Mouse (Mus musculus): Measurements from ENCODE around the gene Smyd3. TPM values are rescaled to one million over a fixed set of nuclear protein-coding genes. Genes with fewer than 3 reads are reported as not detected.

Gene Smyd3
- polyA plus RNA-seq, 1 experiment: 2.4 TPM

DNA sequence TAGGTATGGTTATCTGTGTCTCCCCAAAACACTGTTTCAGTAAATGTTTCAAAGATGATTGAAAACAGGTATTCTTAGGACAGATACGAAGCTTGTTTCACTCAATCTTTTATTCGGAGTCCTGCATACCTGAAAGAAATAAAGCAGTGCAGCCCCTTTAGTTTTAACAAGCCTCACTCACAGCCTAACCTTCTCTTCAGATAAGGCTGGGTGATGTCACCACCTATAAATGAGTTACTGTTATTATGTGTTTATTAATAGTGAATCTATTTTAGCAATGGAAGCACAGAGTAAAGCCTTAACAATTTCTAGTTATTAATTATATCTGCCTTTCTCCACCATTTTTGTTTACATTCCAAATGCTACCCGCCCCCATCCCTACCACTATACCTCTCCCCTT is 228.1 kb downstream of the Smyd3 start:
- Histone ChIP-seq H3K27me3 (ENCODE audit: control insufficient read depth, insufficient read depth, low read length) (no peaks in the 10 kb centered on the region), H3K36me3 (ENCODE audit: control insufficient read depth, insufficient read depth, low read length) (no peaks in the 10 kb centered on the region), H3K4me1 (ENCODE audit: control insufficient read depth, insufficient read depth, low read length) (no peaks in the 10 kb centered on the region), H3K4me3 (ENCODE audit: control insufficient read depth, low read depth, low read length) (no peak overlapping the region), H3K27ac (ENCODE audit: control insufficient read depth, insufficient read depth, low read depth, low read length) (no peak overlapping the region)
- TF ChIP-seq POLR2A (IDR thresholded peaks at IDR 0.05; ENCODE audit: control insufficient read depth, low read depth, low read length) (no peak), CTCF (IDR thresholded peaks at IDR 0.05; ENCODE audit: control insufficient read depth, insufficient read depth, insufficient replicate concordance, low read depth, low read length) (no peak)

- no peaks in the 10 kb centered on the region for H3K36me3 ChIP-seq (ENCODE audit: control insufficient read depth, insufficient read depth, low read length)
- H3K4me1 ChIP-seq (ENCODE audit: control insufficient read depth, insufficient read depth, low read length): no peaks in the 10 kb centered on the region
- H3K4me3 ChIP-seq (ENCODE audit: control insufficient read depth, low read depth, low read length): no peak overlapping the region
- TF ChIP-seq POLR2A (IDR thresholded peaks at IDR 0.05; ENCODE audit: control insufficient read depth, low read depth, low read length) (no peak), CTCF (IDR thresholded peaks at IDR 0.05; ENCODE audit: control insufficient read depth, insufficient read depth, insufficient replicate concordance, low read depth, low read length) (no peak)
- H3K27ac ChIP-seq (ENCODE audit: control insufficient read depth, insufficient read depth, low read depth, low read length): no peak overlapping the region
- no peaks in the 10 kb centered on the region for H3K27me3 ChIP-seq (ENCODE audit: control insufficient read depth, insufficient read depth, low read length)
Observed at GRCm38 (mm10) chr1:179286748-179287147, 231.1 kb downstream of the Smyd3 start.

DNA sequence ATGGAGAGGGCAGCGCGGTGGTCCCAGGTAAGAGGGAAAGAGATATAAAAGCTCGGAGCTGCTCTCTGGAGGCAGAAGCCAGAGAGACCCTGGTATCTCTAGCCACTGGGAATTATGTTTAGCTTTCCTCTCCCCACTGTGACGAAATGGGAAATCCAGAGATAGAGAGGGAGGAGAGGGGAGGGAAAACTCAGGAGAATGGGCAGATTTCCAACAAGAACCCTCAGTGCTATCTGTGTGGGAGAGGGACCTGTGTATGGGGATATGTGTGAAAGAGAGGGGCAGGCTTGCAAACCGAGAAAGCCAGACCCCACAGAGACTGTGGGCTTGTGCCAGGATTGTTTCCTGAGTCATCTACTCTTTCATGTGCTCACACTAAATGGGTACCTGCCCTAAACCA is 235.0 kb downstream of the Smyd3 start:
- H3K4me3 ChIP-seq (ENCODE audit: control insufficient read depth, low read depth, low read length): no peak overlapping the region
- H3K27me3 ChIP-seq (ENCODE audit: control insufficient read depth, insufficient read depth, low read length): no peaks in the 10 kb centered on the region
- H3K4me1 ChIP-seq (ENCODE audit: control insufficient read depth, insufficient read depth, low read length): no peaks in the 10 kb centered on the region
- TF ChIP-seq POLR2A (IDR thresholded peaks at IDR 0.05; ENCODE audit: control insufficient read depth, low read depth, low read length): no peak
- no peak for TF ChIP-seq CTCF (IDR thresholded peaks at IDR 0.05; ENCODE audit: control insufficient read depth, insufficient read depth, insufficient replicate concordance, low read depth, low read length)
- no peak overlapping the region for H3K27ac ChIP-seq (ENCODE audit: control insufficient read depth, insufficient read depth, low read depth, low read length)
- H3K36me3 ChIP-seq (ENCODE audit: control insufficient read depth, insufficient read depth, low read length): no peaks in the 10 kb centered on the region

DNA sequence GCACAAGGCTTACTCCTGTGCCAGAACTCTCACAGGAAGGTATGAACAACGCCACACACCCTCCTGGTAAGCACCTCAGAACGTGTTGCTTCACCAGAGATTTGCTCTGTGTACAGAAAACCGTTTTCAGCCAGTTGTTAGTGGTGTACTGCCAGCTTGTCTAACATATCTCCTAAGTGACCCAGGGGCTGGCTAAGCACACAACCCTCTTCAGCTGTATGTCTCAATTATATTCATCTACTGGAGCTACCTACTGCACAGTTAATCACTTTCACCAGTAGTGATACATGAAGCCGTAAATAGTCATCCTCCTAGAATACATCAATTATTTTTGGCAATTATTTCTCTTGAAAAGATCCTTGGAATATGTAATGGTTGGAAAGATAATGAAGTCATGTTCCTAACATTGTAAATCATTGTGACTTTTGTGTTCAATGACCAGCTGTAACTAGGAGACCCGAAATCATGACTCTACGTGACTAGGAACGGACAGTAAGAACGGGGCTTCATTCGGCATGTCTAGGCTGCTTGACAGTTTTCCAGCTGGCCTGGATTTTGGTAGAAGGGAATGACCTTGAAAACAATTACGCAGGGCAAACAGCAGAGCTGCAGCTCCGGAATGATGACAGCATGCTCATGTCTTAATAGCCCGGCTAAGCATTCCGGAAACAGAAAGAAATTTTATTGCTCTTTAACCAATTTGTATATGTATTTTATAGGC is 236.3 kb downstream of the Smyd3 start:
- Histone ChIP-seq H3K27me3 (ENCODE audit: control insufficient read depth, insufficient read depth, low read length) (no peaks in the 10 kb centered on the region), H3K27ac (ENCODE audit: control insufficient read depth, insufficient read depth, low read depth, low read length) (no peak overlapping the region), H3K4me1 (ENCODE audit: control insufficient read depth, insufficient read depth, low read length) (no peaks in the 10 kb centered on the region), H3K4me3 (ENCODE audit: control insufficient read depth, low read depth, low read length) (no peak overlapping the region), H3K36me3 (ENCODE audit: control insufficient read depth, insufficient read depth, low read length) (no peaks in the 10 kb centered on the region)
- TF ChIP-seq CTCF (IDR thresholded peaks at IDR 0.05; ENCODE audit: control insufficient read depth, insufficient read depth, insufficient replicate concordance, low read depth, low read length): no peak
- TF ChIP-seq POLR2A (IDR thresholded peaks at IDR 0.05; ENCODE audit: control insufficient read depth, low read depth, low read length): no peak

DNA sequence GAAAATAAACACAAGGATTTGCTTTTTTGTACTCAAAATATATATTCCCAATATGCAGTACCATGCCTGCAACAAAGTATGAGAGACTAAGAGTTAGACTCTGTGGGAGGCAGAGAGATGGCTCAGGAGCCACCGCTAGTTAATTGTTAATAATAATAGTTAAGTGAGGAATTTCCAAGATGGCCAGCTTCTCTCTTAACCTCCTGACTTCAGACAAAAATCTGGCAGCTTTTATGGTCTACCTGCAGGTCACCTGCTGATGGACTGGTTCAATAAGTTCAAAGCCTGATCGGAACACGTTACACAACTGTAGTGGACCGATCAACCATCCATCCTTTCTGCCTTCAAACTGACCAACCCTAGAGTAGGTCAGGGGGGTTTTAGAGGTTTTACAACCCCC is 238.7 kb downstream of the Smyd3 start:
- Histone ChIP-seq H3K27me3 (ENCODE audit: control insufficient read depth, insufficient read depth, low read length) (no peaks in the 10 kb centered on the region), H3K4me1 (ENCODE audit: control insufficient read depth, insufficient read depth, low read length) (no peaks in the 10 kb centered on the region), H3K27ac (ENCODE audit: control insufficient read depth, insufficient read depth, low read depth, low read length) (no peak overlapping the region), H3K36me3 (ENCODE audit: control insufficient read depth, insufficient read depth, low read length) (no peaks in the 10 kb centered on the region), H3K4me3 (ENCODE audit: control insufficient read depth, low read depth, low read length) (no peak overlapping the region)
- TF ChIP-seq CTCF (IDR thresholded peaks at IDR 0.05; ENCODE audit: control insufficient read depth, insufficient read depth, insufficient replicate concordance, low read depth, low read length): no peak
- no peak for TF ChIP-seq POLR2A (IDR thresholded peaks at IDR 0.05; ENCODE audit: control insufficient read depth, low read depth, low read length)

GRCm38 (mm10) chr1:179277346-179277745 is 240.5 kb downstream of the Smyd3 start:
- Histone ChIP-seq H3K27ac (ENCODE audit: control insufficient read depth, insufficient read depth, low read depth, low read length) (no peak overlapping the region), H3K4me1 (ENCODE audit: control insufficient read depth, insufficient read depth, low read length) (no peaks in the 10 kb centered on the region), H3K36me3 (ENCODE audit: control insufficient read depth, insufficient read depth, low read length) (no peaks in the 10 kb centered on the region), H3K27me3 (ENCODE audit: control insufficient read depth, insufficient read depth, low read length) (no peaks in the 10 kb centered on the region), H3K4me3 (ENCODE audit: control insufficient read depth, low read depth, low read length) (no peak overlapping the region)
- TF ChIP-seq POLR2A (IDR thresholded peaks at IDR 0.05; ENCODE audit: control insufficient read depth, low read depth, low read length) (no peak), CTCF (IDR thresholded peaks at IDR 0.05; ENCODE audit: control insufficient read depth, insufficient read depth, insufficient replicate concordance, low read depth, low read length) (no peak)

DNA sequence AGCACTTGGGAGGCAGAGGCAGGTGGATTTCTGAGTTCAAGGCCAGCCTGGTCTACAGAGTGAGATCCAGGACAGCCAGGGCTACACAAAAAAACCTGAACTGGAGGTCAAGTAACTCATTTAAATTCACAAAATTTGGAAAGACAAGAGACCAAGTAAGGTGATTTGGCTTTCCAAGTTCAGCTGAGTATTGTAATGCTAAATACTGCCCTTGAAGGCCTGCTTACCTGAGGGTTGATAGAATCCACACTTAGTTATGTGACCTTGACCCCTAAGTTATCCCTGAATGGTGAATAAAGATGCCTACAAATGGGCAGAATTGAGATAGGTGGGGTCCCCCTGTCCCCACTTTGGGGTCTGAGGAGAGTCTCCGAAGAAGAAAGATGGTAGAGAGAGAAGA is 241.0 kb downstream of the Smyd3 start:
- H3K4me1 ChIP-seq (ENCODE audit: control insufficient read depth, insufficient read depth, low read length): no peaks in the 10 kb centered on the region
- H3K36me3 ChIP-seq (ENCODE audit: control insufficient read depth, insufficient read depth, low read length): no peaks in the 10 kb centered on the region
- H3K27ac ChIP-seq (ENCODE audit: control insufficient read depth, insufficient read depth, low read depth, low read length): no peak overlapping the region

More for the DNA sequence above, 241.0 kb downstream of the Smyd3 start:
- Histone ChIP-seq H3K27me3 (ENCODE audit: control insufficient read depth, insufficient read depth, low read length) (no peaks in the 10 kb centered on the region), H3K4me3 (ENCODE audit: control insufficient read depth, low read depth, low read length) (no peak overlapping the region)
- TF ChIP-seq POLR2A (IDR thresholded peaks at IDR 0.05; ENCODE audit: control insufficient read depth, low read depth, low read length) (no peak), CTCF (IDR thresholded peaks at IDR 0.05; ENCODE audit: control insufficient read depth, insufficient read depth, insufficient replicate concordance, low read depth, low read length) (no peak)

Data from testis, adult 2 months (tissue).